Mouse (Mus musculus) midbrain, embryonic 11.5 days (tissue): ENCODE results near the gene Baiap2l1. TPM values are rescaled to one million over a fixed set of nuclear protein-coding genes. Genes with fewer than 3 reads are reported as not detected.
A peak's percentile ranks its signal among the peaks of the same experiment; 100 is the strongest.
"Not testable (repeated sequence)": the region's sequence is repeated elsewhere in the genome, so short reads cannot be mapped to it uniquely, and the experiment has no call there.

ENCODE experiments used
- ATAC-seq: fragments of 200-750 bp; cut with Nextera tagmentation; 2 replicates; pipeline ENCODE4 v1.8.0; 2017; ENCODE audit warnings: moderate TSS enrichment, moderate library complexity; ENCODE audit not compliant: low FRiP score
- DNase-seq: peaks from one replicate; pipeline ENCODE4 v3.0.0; 2015; ENCODE audit warnings: low spot score; ENCODE audit errors: missing footprints
- H3K27ac ChIP-seq: fragments of 300-500 bp; sonication (generic); 2 replicates; pipeline ENCODE4 v1.5.1; 2014; ENCODE audit warnings: low read depth, low read length
- H3K27me3 ChIP-seq: fragments of 300-500 bp; sonication (generic); 2 replicates; pipeline ENCODE4 v1.6.1; 2014; ENCODE audit warnings: mild to moderate bottlenecking, low read length, moderate library complexity, mixed read lengths; ENCODE audit not compliant: control insufficient read depth, insufficient read depth
- H3K36me3 ChIP-seq: fragments of 300-500 bp; sonication (generic); 2 replicates; pipeline ENCODE4 v1.6.1; 2014; ENCODE audit warnings: mild to moderate bottlenecking, low read length, moderate library complexity, mixed read lengths; ENCODE audit not compliant: control insufficient read depth, insufficient read depth
- H3K4me1 ChIP-seq: fragments of 300-500 bp; sonication (generic); 2 replicates; pipeline ENCODE4 v1.6.1; 2014; ENCODE audit warnings: low read length; ENCODE audit not compliant: control insufficient read depth, insufficient read depth
- H3K4me2 ChIP-seq: fragments of 300-500 bp; sonication (generic); 2 replicates; pipeline ENCODE4 v1.6.1; 2014; ENCODE audit warnings: mild to moderate bottlenecking, moderate library complexity
- H3K4me3 ChIP-seq: fragments of 300-500 bp; sonication (generic); 2 replicates; pipeline ENCODE4 v1.5.1; 2014; ENCODE audit warnings: low read depth, low read length
- H3K9ac ChIP-seq: fragments of 300-500 bp; sonication (generic); 2 replicates; pipeline ENCODE4 v1.6.1; 2014; ENCODE audit warnings: low read length
- H3K9me3 ChIP-seq: fragments of 300-500 bp; sonication (generic); 2 replicates; pipeline ENCODE4 v1.6.1; 2016; ENCODE audit warnings: low read length; ENCODE audit not compliant: control insufficient read depth
- WGBS: fragments of 180-500 bp; shearing (Covaris S2); extraction: QIAGEN DNeasy Blood & Tissue Kit; methylation state at CpG from one replicate; pipeline ENCODE4 v1.1.7; 2014; 5-methylcytosine and 5-hydroxymethylcytosine counted together
- polyA plus RNA-seq: library from polyadenylated mRNA; unstranded; fragments of >200 nt; fragmentation: Nextera tagmentation; extraction: Ambion mirVana; gene quantifications from 2 replicates; pipeline ENCODE4 v1.2.1, GENCODE M21; 2014

Baiap2l1 gene
- polyA plus RNA-seq, 1 experiment from 2014 or later = 2.4 TPM

DNA sequence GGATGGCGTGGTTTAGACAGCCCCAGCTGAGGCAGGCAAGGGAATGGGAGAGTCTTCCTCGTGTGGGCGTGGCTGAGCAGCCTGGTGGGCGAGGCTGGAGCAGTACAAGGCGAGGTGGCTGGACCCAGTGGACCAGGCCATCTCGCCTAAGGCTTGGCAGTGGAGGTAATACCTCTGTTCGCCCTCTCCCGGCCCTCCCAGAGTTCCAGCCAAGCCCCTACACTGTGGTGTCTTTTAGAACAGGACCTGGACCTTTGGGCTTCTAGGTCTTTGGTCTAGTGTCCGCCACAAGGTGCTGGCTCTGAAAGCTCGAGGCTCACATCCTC is 643 bp upstream of the Baiap2l1 start:
- Histone ChIP-seq H3K9me3 (no peaks in the 10 kb centered on the region), H3K9ac (no peak overlapping the region), H3K4me1 (peaks cover 12% of the 10 kb centered on the region), H3K27me3 (peaks cover 13% of the 10 kb centered on the region), H3K4me3 (peak overlapping the region; percentile 53), H3K27ac (no peak overlapping the region), H3K4me2 (peak overlapping the region; percentile 96), H3K36me3 (no peaks in the 10 kb centered on the region)
- 9% methylated on average over 10 of the region's 10 CpGs for WGBS
- ATAC-seq (no peak), DNase-seq (no peak)

- peaks cover 12% of the 10 kb centered on the region for H3K4me1 ChIP-seq
- under 1% methylated on average over 27 of the region's 27 CpGs for WGBS
- no peak overlapping the region for H3K27ac ChIP-seq
- H3K9ac ChIP-seq = peak overlapping the region; percentile 49
- no peaks in the 10 kb centered on the region for H3K9me3 ChIP-seq
- peak overlapping the region; percentile 96 for H3K4me2 ChIP-seq
- DNase-seq = peak; percentile 93
- peak overlapping the region; percentile 53 for H3K4me3 ChIP-seq
- no peaks in the 10 kb centered on the region for H3K36me3 ChIP-seq
- no peak; the same call in 1 of the 2 replicates for ATAC-seq
- H3K27me3 ChIP-seq = peaks cover 13% of the 10 kb centered on the region
Observed at GRCm38 (mm10) chr5:144357551-144357880, 396 bp downstream of the Baiap2l1 start.

DNA sequence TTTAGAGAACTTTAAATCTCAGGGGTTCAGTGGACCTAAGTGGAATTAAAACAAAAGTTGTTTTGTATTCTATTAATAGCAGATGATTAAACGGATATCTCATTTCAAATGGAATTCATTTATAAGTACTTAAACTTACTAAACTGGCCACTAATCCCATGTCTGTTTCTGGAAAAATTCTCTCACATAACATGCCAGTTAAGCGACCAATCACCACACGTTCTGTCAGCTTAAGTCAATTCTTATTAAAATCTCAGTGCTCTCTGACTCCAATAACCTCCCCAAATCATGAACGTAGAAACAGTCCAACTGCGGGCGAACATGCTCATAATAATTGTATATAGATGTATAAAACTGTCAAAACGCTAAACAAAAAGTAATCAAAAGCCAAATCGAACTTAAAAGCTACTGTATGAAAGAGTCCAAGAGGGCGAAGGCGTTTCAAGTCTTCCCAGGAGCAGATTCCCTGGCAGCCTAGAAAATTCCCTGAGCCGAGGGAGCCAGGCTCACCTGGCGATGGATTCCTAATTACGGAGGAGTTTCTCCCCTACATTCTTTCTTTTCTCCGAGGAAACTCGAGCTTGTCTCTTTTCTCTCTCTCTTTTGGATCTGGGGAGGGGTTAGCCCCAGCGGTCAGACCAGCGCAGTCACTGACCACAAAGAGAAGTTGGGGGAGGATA is 996 bp downstream of the Baiap2l1 start:
- 8% methylated on average over 17 of the region's 17 CpGs for WGBS
- Histone ChIP-seq H3K4me1 (peaks cover 12% of the 10 kb centered on the region), H3K9me3 (no peaks in the 10 kb centered on the region), H3K36me3 (no peaks in the 10 kb centered on the region), H3K27me3 (peaks cover 13% of the 10 kb centered on the region), H3K4me3 (peak overlapping the region; percentile 53), H3K9ac (no peak overlapping the region), H3K27ac (no peak overlapping the region), H3K4me2 (peak overlapping the region; percentile 96)
- peak; percentile 90 for DNase-seq
- ATAC-seq = no peak

GRCm38 (mm10) chr5:144352250-144353047 is 5.5 kb downstream of the Baiap2l1 start:
- no peak for ATAC-seq
- WGBS = 86% methylated on average over 9 of the region's 9 CpGs
- H3K36me3 ChIP-seq = no peaks in the 10 kb centered on the region
- no peak for DNase-seq
- no peaks in the 10 kb centered on the region for H3K9me3 ChIP-seq
- no peak overlapping the region for H3K9ac ChIP-seq
- H3K27me3 ChIP-seq = peaks cover 7% of the 10 kb centered on the region
- H3K27ac ChIP-seq = no peak overlapping the region
- H3K4me2 ChIP-seq = no peak overlapping the region
- H3K4me1 ChIP-seq = peaks cover 6% of the 10 kb centered on the region; the same call in 1 of the 2 replicates
- no peak overlapping the region for H3K4me3 ChIP-seq

GRCm38 (mm10) chr5:144351185-144351584 is 6.7 kb downstream of the Baiap2l1 start:
- Histone ChIP-seq H3K4me1 (no peaks in the 10 kb centered on the region), H3K4me3 (no peak overlapping the region), H3K4me2 (no peak overlapping the region), H3K9me3 (no peaks in the 10 kb centered on the region), H3K27me3 (no peaks in the 10 kb centered on the region), H3K27ac (no peak overlapping the region), H3K36me3 (no peaks in the 10 kb centered on the region), H3K9ac (no peak overlapping the region)
- ATAC-seq (no peak), DNase-seq (no peak)
- 13% methylated on average over 8 of the region's 8 CpGs for whole genome bisulfite sequencing

DNA sequence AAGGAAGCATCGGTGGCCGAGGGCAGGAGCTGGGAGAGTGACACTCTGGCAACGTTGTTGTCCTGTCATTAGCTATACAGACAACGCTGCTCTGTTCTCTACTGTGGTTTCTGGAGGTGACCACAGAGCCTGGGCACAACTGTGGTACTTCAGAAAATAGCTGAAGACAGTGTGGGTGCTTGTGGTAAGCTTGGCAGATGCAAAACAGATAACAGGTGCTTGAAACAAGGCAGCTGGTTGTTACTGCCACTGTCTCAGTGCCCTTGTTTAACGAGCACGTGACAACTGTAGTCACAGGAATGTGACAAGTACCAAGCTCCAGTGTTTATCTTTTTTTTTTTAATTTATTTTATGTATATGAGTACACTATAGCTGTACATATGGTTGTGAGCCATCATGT is 13.3 kb downstream of the Baiap2l1 start:
- Histone ChIP-seq H3K27me3 (no peaks in the 10 kb centered on the region), H3K36me3 (no peaks in the 10 kb centered on the region), H3K4me1 (no peaks in the 10 kb centered on the region), H3K9me3 (no peaks in the 10 kb centered on the region), H3K4me3 (no peak overlapping the region), H3K27ac (no peak overlapping the region), H3K4me2 (no peak overlapping the region), H3K9ac (no peak overlapping the region)
- no peak for ATAC-seq
- WGBS = 91% methylated on average over 6 of the region's 6 CpGs
- no peak for DNase-seq

DNA sequence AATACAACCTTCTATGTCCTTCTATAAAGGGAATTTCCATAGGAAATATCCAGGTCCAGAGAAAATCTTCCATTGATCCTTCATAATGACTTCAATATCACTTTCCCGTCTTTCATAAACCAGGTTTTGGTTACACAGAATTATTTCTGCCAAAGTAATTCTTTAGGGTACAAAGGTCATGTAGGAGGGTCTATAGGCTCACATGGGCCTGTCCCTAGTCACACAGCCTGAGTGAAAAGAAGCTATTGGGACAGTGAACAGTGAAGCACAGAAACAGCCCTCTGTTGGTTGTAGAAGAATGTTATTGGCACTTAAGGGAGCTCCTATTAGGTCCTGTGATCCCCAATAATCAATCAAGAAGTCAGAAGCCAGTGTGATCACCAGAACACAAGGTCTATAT is 16.8 kb downstream of the Baiap2l1 start:
- Histone ChIP-seq H3K27me3 (no peaks in the 10 kb centered on the region), H3K4me1 (no peaks in the 10 kb centered on the region), H3K27ac (no peak overlapping the region), H3K4me3 (no peak overlapping the region), H3K9ac (no peak overlapping the region), H3K36me3 (no peaks in the 10 kb centered on the region), H3K9me3 (no peaks in the 10 kb centered on the region), H3K4me2 (no peak overlapping the region)
- no peak for ATAC-seq
- DNase-seq = no peak
- WGBS = 73% methylated on average over 1 of the region's 1 CpGs

DNA sequence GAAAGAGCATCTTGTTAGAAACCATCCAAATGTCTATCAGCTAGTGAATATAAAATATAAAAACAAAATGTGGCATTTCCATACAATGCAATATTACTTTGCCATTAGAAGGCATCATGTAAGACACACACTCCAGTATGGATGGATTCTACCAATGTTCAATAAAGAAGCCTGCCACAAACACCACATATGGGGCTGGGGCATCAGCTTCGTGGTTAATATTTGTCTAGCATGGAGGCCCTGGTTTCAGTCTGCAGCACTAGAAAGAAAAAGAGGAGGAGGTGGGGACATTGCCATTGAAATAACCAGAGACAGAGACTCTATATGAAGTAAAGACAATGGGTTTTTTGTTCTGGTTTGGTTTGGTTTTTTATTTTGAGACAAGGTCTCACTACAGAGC is 19.1 kb downstream of the Baiap2l1 start:
- Histone ChIP-seq H3K4me1 (no peaks in the 10 kb centered on the region), H3K4me3 (no peak overlapping the region), H3K27me3 (no peaks in the 10 kb centered on the region), H3K9ac (no peak overlapping the region), H3K9me3 (no peaks in the 10 kb centered on the region), H3K27ac (no peak overlapping the region), H3K36me3 (no peaks in the 10 kb centered on the region), H3K4me2 (no peak overlapping the region)
- ATAC-seq (no peak), DNase-seq (no peak)
- 53% methylated on average over 1 of the region's 1 CpGs for WGBS

DNA sequence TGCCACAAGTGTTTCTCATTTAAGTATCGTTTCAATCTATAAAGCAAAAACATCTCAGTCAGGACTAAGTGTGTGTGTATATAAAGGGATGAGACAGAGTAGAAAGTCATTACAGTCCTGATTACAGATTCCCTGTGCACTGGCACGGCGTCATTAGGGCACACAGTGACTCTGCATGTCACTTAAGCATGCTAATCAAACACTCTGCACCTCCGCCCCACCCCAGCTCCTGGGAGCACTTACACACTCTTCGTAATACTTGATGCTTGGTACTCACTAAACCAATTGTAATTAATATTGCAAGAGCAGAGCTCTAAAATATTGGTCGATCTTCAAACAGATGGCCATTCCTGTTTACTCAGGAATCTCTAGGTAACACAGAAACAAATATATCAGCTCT is 22.6 kb downstream of the Baiap2l1 start:
- H3K27ac ChIP-seq, H3K4me1 ChIP-seq, H3K27me3 ChIP-seq, H3K4me2 ChIP-seq, ATAC-seq, H3K9ac ChIP-seq, DNase-seq, H3K9me3 ChIP-seq, H3K36me3 ChIP-seq, H3K4me3 ChIP-seq: not testable (repeated sequence)
- 91% methylated on average over 6 of the region's 6 CpGs for WGBS
